Mouse (Mus musculus) heart, embryonic 13.5 days (tissue): ENCODE results near the gene Gp1ba. TPM values are rescaled to one million over a fixed set of nuclear protein-coding genes. Genes with fewer than 3 reads are reported as not detected.

Source experiments
- ATAC-seq: fragments of 200-750 bp; cut with Nextera tagmentation; 2 replicates; pipeline ENCODE4 v1.8.0; 2017; ENCODE audit warnings: moderate TSS enrichment; ENCODE audit not compliant: insufficient number of reproducible peaks, low FRiP score, low TSS enrichment; ENCODE audit errors: extremely low read depth
- H3K27ac ChIP-seq: fragments of 300-500 bp; sonication (generic); replicated peaks from 2 replicates; pipeline ENCODE4 v1.5.1; 2015; ENCODE audit warnings: moderate library complexity, mild to moderate bottlenecking, inconsistent platforms
- H3K27me3 ChIP-seq: fragments of 300-500 bp; sonication (generic); replicated peaks from 2 replicates; pipeline ENCODE4 v1.6.1; 2015; ENCODE audit warnings: mild to moderate bottlenecking, inconsistent platforms
- H3K36me3 ChIP-seq: fragments of 300-500 bp; sonication (generic); 2 replicates; pipeline ENCODE4 v1.6.1; 2015; ENCODE audit warnings: mild to moderate bottlenecking, inconsistent platforms
- H3K4me1 ChIP-seq: fragments of 300-500 bp; sonication (generic); 2 replicates; pipeline ENCODE4 v1.6.1; 2015; ENCODE audit warnings: inconsistent platforms
- H3K4me2 ChIP-seq: fragments of 300-500 bp; sonication (generic); 2 replicates; pipeline ENCODE4 v1.6.1; 2015; ENCODE audit warnings: inconsistent platforms, mild to moderate bottlenecking, moderate library complexity
- H3K4me3 ChIP-seq: fragments of 300-500 bp; sonication (generic); 2 replicates; pipeline ENCODE4 v1.5.1; 2015; ENCODE audit warnings: moderate library complexity, mild to moderate bottlenecking, inconsistent platforms
- H3K9ac ChIP-seq: fragments of 300-500 bp; sonication (generic); 2 replicates; pipeline ENCODE4 v1.6.1; 2015; ENCODE audit warnings: inconsistent platforms, mild to moderate bottlenecking, moderate library complexity
- H3K9me3 ChIP-seq: fragments of 300-500 bp; sonication (generic); 2 replicates; pipeline ENCODE4 v1.6.1; 2016; ENCODE audit warnings: inconsistent platforms
- WGBS: fragments of 180-500 bp; shearing (Covaris S2); methylation state at CpG from one replicate; pipeline ENCODE4 v1.1.7; 2015; ENCODE audit warnings: mixed read lengths; 5-methylcytosine and 5-hydroxymethylcytosine counted together
- polyA plus RNA-seq: library from polyadenylated mRNA; unstranded; fragments of >200 nt; fragmentation: Nextera tagmentation; extraction: Ambion mirVana; gene quantifications from 2 replicates; pipeline ENCODE4 v1.2.1, GENCODE M21; 2015

Gp1ba gene
- polyA plus RNA-seq, 1 experiment from 2014 or later = 0.86 TPM

GRCm38 (mm10) chr11:70647716-70648420, 8.9 kb downstream of the Gp1ba start:
- no peaks in the 10 kb centered on the region for H3K27me3 ChIP-seq
- H3K27ac ChIP-seq = peak overlapping the region; percentile 94
- H3K36me3 ChIP-seq = peaks cover 76% of the 10 kb centered on the region
- 3% methylated on average over 28 of the region's 28 CpGs for WGBS
- no peaks in the 10 kb centered on the region for H3K9me3 ChIP-seq
- peak overlapping the region; percentile 77 for H3K4me3 ChIP-seq
- no peak; the same call in 1 of the 2 replicates for ATAC-seq
- H3K4me2 ChIP-seq = peak overlapping the region; percentile 99
- H3K4me1 ChIP-seq = peaks cover 65% of the 10 kb centered on the region
- peak overlapping the region; percentile 96 for H3K9ac ChIP-seq

GRCm38 (mm10) chr11:70648512-70648911, 9.6 kb downstream of the Gp1ba start:
- Histone ChIP-seq H3K9me3 (no peaks in the 10 kb centered on the region), H3K27me3 (no peaks in the 10 kb centered on the region), H3K27ac (peak overlapping the region; percentile 94; the same call in 1 of the 2 replicates), H3K4me1 (peaks cover 68% of the 10 kb centered on the region), H3K9ac (peak overlapping the region; percentile 96), H3K4me2 (peak overlapping the region; percentile 99), H3K4me3 (peak overlapping the region; percentile 77), H3K36me3 (peaks cover 71% of the 10 kb centered on the region)
- 68% methylated on average over 4 of the region's 4 CpGs for whole genome bisulfite sequencing
- ATAC-seq = no peak

- H3K4me1 ChIP-seq = peaks cover 68% of the 10 kb centered on the region
- 80% methylated on average over 8 of the region's 8 CpGs for WGBS
- no peaks in the 10 kb centered on the region for H3K9me3 ChIP-seq
- H3K36me3 ChIP-seq = peaks cover 63% of the 10 kb centered on the region
- peak overlapping the region; percentile 96; the same call in 1 of the 2 replicates for H3K9ac ChIP-seq
- no peak for ATAC-seq
- H3K4me2 ChIP-seq = peak overlapping the region; percentile 99
- no peak overlapping the region for H3K27ac ChIP-seq
- peak overlapping the region; percentile 77 for H3K4me3 ChIP-seq
- H3K27me3 ChIP-seq = no peaks in the 10 kb centered on the region
Observed at GRCm38 (mm10) chr11:70649185-70649734, 10.3 kb downstream of the Gp1ba start.

DNA sequence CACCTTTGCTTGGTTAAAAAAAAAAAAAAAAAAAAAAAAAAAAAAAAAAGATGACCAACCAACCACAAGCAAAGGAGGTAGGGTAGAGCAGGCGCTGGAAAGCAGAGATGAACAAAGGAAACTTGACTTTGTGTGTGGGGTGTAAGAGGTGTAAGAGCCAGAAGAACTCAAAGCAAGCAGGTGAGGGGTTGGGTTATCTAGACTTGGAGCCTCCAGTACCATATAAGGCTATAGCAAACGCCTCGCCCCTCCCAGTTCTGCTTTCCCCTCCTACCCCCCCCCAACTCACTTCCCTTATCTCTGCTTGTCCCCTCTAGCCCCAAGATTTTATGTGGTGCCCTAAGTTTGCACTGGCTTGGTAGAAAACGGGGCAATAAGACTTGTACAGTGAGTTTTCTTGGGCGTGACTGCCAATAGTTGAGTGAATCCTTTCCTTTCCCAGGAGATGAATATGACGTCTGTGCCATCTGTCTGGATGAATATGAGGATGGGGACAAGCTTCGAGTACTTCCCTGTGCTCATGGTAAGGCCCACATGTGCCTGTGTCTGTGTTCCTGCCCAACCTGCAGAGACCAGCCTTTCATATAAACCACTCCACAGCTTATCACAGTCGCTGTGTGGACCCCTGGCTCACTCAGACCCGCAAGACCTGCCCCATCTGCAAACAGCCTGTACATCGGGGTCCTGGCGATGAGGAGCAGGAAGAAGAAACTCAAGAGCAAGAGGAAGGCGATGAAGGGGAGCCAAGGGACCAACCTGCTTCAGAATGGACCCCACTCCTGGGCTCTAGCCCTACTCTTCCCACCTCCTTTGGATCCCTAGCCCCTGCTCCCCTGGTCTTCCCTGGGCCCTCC, 11.6 kb downstream of the Gp1ba start:
- H3K9ac ChIP-seq = peak overlapping the region; percentile 70
- H3K36me3 ChIP-seq = peaks cover 50% of the 10 kb centered on the region

GRCm38 (mm10) chr11:70651391-70651790, 12.5 kb downstream of the Gp1ba start:
- H3K4me3 ChIP-seq = peak overlapping the region; percentile 100
- no peaks in the 10 kb centered on the region for H3K9me3 ChIP-seq
- peaks cover 47% of the 10 kb centered on the region for H3K36me3 ChIP-seq
- WGBS = 61% methylated on average over 2 of the region's 2 CpGs
- no peak for ATAC-seq
- H3K9ac ChIP-seq = peak overlapping the region; percentile 70; the same call in 1 of the 2 replicates
- H3K4me2 ChIP-seq = peak overlapping the region; percentile 94
- H3K4me1 ChIP-seq = peaks cover 66% of the 10 kb centered on the region
- H3K27me3 ChIP-seq = no peaks in the 10 kb centered on the region
- H3K27ac ChIP-seq = peak overlapping the region; percentile 42

More for the DNA sequence above, 11.6 kb downstream of the Gp1ba start:
- 67% methylated on average over 12 of the region's 12 CpGs for WGBS
- ATAC-seq = no peak
- Histone ChIP-seq H3K4me2 (peak overlapping the region; percentile 94), H3K9me3 (no peaks in the 10 kb centered on the region), H3K4me3 (peak overlapping the region; percentile 100), H3K4me1 (peaks cover 66% of the 10 kb centered on the region), H3K27ac (peak overlapping the region; percentile 42), H3K27me3 (no peaks in the 10 kb centered on the region)

GRCm38 (mm10) chr11:70652029-70652883, 13.3 kb downstream of the Gp1ba start:
- no peaks in the 10 kb centered on the region for H3K9me3 ChIP-seq
- peaks cover 75% of the 10 kb centered on the region for H3K4me1 ChIP-seq
- H3K9ac ChIP-seq = peak overlapping the region; percentile 100
- ATAC-seq = no peak
- H3K36me3 ChIP-seq = peaks cover 47% of the 10 kb centered on the region
- H3K27me3 ChIP-seq = no peaks in the 10 kb centered on the region
- peak overlapping the region; percentile 100 for H3K4me3 ChIP-seq
- H3K27ac ChIP-seq = peak overlapping the region; percentile 99
- peak overlapping the region; percentile 94 for H3K4me2 ChIP-seq
- 59% methylated on average over 12 of the region's 12 CpGs for WGBS

DNA sequence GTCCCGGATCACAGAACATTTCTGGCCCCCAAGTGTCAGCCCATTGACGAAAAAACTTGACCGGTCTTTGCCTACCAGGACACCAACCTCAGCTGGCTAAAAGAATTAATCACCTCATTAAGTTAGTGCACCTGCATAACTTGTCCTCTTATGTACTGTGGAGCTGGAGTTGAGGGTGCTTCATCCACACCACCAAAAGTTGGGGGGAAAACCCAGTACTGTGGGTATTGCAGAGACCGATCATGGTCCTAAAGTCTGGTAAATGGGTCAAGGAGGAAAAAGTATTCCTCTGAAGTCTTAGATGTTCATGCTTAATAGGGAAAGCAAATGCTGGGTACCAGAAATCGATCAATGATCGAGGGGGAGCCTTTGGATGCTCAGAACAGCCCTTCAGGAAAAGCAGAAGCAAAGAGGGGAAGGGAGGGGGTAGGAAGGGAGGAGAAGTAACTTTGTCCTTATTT, 14.0 kb downstream of the Gp1ba start:
- Histone ChIP-seq H3K9me3 (no peaks in the 10 kb centered on the region), H3K27ac (peak overlapping the region; percentile 99), H3K27me3 (no peaks in the 10 kb centered on the region), H3K4me3 (peak overlapping the region; percentile 100), H3K9ac (peak overlapping the region; percentile 100), H3K4me1 (peaks cover 80% of the 10 kb centered on the region), H3K4me2 (peak overlapping the region; percentile 94), H3K36me3 (peaks cover 47% of the 10 kb centered on the region)
- WGBS = 38% methylated on average over 6 of the region's 6 CpGs
- ATAC-seq = no peak

DNA sequence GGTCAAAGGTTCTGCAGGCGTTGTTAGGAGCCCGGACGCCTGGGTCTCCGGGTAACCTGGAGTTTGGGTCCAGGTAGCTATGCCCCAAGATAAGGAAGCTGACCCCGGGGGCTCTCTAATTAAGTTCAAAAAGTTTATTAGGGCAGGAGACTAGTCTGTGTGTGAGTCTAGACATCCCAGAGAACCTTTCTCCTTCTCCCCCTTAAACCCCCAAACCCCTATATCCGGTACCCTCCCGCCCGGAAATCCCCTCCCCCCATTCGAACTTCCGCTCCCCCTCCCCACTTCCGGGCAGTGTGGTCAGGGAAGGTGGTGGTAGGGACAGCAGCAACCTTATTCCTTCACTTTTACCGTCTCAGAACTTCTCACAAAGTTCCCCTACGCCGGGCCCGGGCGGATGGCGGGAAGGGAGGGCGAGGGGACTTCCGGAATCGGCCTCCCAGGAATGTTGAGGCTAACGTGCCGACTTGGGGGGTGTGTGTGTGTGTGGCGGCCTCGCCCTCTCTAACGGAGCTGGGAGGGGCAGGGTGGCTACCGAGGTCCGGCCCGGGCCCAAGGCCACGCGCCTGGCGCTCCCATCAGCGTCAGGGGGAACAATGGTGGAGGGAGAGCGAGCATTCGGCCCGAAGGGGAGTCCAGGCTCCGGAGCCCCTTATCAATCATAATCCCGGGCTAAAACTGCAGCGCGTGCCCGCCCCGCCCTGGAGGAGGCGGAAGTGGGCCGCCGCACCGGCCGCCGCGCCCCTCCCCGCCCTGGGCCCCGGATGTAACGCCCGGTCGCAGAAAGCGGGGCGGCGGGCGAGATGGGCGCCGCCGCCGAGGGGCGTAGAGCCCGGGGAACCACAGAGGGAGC, 14.6 kb downstream of the Gp1ba start:
- Histone ChIP-seq H3K9ac (peak overlapping the region; percentile 100), H3K27me3 (no peaks in the 10 kb centered on the region), H3K4me1 (peaks cover 80% of the 10 kb centered on the region), H3K27ac (peak overlapping the region; percentile 99), H3K4me3 (peak overlapping the region; percentile 100), H3K36me3 (peaks cover 47% of the 10 kb centered on the region), H3K9me3 (no peaks in the 10 kb centered on the region), H3K4me2 (peak overlapping the region; percentile 94)
- ATAC-seq = peak; percentile 26
- under 1% methylated on average over 63 of the region's 63 CpGs for WGBS

DNA sequence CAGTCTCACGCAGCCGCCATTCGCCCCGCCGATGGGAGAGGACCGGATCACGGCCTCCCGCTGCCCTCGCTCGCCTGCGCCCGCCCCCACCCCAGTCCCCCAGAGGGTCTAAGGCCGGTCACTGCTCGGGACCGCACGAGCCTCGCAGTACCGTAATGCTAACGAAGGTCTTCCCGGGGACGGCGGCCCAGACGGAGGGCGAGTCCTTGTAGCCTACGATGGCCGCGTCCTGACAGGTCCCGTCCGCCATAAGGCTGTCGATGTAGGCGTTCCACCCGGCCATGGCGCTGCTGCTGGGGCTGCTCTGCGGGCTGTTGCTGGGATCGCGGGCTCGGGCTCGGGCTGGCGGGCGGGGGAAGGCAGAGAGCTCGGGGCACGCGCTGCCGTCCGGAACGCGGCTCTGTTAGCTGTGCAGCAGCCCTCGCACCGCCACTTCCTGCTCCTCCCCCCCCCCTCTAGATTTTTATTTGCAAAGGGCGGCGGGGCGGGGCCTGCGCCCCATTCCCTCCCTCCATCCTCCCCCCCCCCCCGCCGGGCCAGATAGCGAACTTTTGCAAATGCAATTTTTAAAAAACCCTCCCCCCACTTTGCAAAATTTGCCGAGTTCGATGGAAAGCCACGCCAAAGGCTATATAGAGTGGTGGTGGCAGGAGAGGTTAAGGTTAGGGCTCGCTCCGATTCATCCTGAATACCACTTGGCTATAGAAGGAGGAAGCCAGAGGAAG, 15.4 kb downstream of the Gp1ba start, which contains the start of gene Pfn1:
Gene Pfn1, minus strand, starts transcription at position 447 of the 725 bp plus-strand sequence.
- ATAC-seq = peak; percentile 22

More for the DNA sequence above, 15.4 kb downstream of the Gp1ba start, which contains the start of gene Pfn1:
- peak within 1 kb of the TSS; percentile 100 for H3K4me3 ChIP-seq
- under 1% methylated on average over 60 of the region's 61 CpGs for WGBS
- H3K36me3 ChIP-seq = peaks cover 42% of the 10 kb centered on the region
- no peaks in the 10 kb centered on the region for H3K9me3 ChIP-seq
- peak within 1 kb of the TSS; percentile 99 for H3K27ac ChIP-seq
- peaks cover 80% of the 10 kb centered on the region for H3K4me1 ChIP-seq
- H3K9ac ChIP-seq = peak within 1 kb of the TSS; percentile 100
- no peaks in the 10 kb centered on the region for H3K27me3 ChIP-seq
- H3K4me2 ChIP-seq = peak within 1 kb of the TSS; percentile 94
